Mouse (Mus musculus): Measurements from ENCODE around the gene Rhbdf2. TPM values are rescaled to one million over a fixed set of nuclear protein-coding genes. Genes with fewer than 3 reads are reported as not detected.
"Not testable (repeated sequence)": the region's sequence is repeated elsewhere in the genome, so short reads cannot be mapped to it uniquely, and the experiment has no call there.

Gene Rhbdf2
- polyA plus RNA-seq, 1 experiment from 2014 or later = 15.6 TPM

GRCm38 (mm10) chr11:116611883-116612282 is 14.9 kb downstream of the Rhbdf2 start:
- in situ Hi-C loops (cut with MboI; ENCODE audit: low pct_unique_long_range_greater_than_20kb) = no loop called here
- no peak for TF ChIP-seq CTCF (IDR thresholded peaks at IDR 0.05)
- H3K27me3 ChIP-seq = no peaks in the 10 kb centered on the region
- DNase-seq (ENCODE audit: low read depth, low spot score) (no peak), ATAC-seq (no peak)
- ChIA-PET POLR2A (no interaction called here), CTCF (no interaction called here)

GRCm38 (mm10) chr11:116611168-116611567 is 15.7 kb downstream of the Rhbdf2 start:
- CTCF ChIA-PET; POLR2A ChIA-PET; in situ Hi-C loops (cut with MboI; ENCODE audit: low pct_unique_long_range_greater_than_20kb); DNase-seq (ENCODE audit: low read depth, low spot score); ATAC-seq; H3K27me3 ChIP-seq: not testable (repeated sequence)

GRCm38 (mm10) chr11:116609965-116610630 is 16.7 kb downstream of the Rhbdf2 start:
- CTCF ChIA-PET = interaction anchor here (1.0 to 1.4 kb wide), 3 partner anchors 9 to 18 kb away, joined by 3 to 5 read pairs (median 4); no protein-coding TSS in a partner anchor
- no peak for TF ChIP-seq CTCF (IDR thresholded peaks at IDR 0.05)
- no peak for DNase-seq (ENCODE audit: low read depth, low spot score)
- ATAC-seq = no peak
- POLR2A ChIA-PET = no interaction called here
- in situ Hi-C loops (cut with MboI; ENCODE audit: low pct_unique_long_range_greater_than_20kb) = no loop called here
- H3K27me3 ChIP-seq = no peaks in the 10 kb centered on the region

DNA sequence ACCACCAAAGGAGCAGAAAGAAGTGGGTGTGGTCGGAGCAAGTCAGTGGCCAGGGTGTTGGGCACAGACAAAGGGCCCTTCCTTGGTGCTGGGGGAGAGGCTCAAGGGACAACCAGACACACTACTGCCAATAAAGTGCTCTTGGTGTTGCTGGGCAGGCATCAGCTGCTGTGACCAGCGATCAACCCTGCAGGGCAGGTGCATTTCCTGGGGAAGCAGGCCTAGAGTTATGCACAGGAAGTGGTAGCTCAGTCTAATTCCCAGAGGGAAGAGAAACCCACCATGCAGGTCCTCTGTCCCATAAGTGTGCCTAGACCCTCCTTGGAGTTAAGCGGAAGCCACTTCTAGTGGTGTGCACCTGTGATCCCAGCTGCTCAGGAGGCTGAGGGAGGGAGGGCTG is 19.1 kb downstream of the Rhbdf2 start:
- ChIA-PET CTCF (interaction anchor here (0.8 kb wide), 1 partner anchor 15 kb away, joined by 3 read pairs; no protein-coding TSS in a partner anchor), POLR2A (no interaction called here)
- H3K27me3 ChIP-seq = no peaks in the 10 kb centered on the region
- DNase-seq (ENCODE audit: low read depth, low spot score) = no peak
- in situ Hi-C loops (cut with MboI; ENCODE audit: low pct_unique_long_range_greater_than_20kb) = no loop called here
- no peak for ATAC-seq
- TF ChIP-seq CTCF (IDR thresholded peaks at IDR 0.05) = no peak

GRCm38 (mm10) chr11:116604097-116604496 is 22.7 kb downstream of the Rhbdf2 start:
- CTCF ChIA-PET = interaction anchor here (0.9 to 3.6 kb wide), 6 partner anchors 10 to 24 kb away, joined by 3 to 29 read pairs (median 8); partner anchors contain the start of gene Rhbdf2
- H3K27me3 ChIP-seq = no peaks in the 10 kb centered on the region
- no peak for TF ChIP-seq CTCF (IDR thresholded peaks at IDR 0.05)
- POLR2A ChIA-PET = interaction anchor here (1.0 kb wide), 1 partner anchor 10 kb away, joined by 3 read pairs; no protein-coding TSS in a partner anchor
- in situ Hi-C loops (cut with MboI; ENCODE audit: low pct_unique_long_range_greater_than_20kb) = no loop called here
- DNase-seq (ENCODE audit: low read depth, low spot score) (no peak), ATAC-seq (no peak)

DNA sequence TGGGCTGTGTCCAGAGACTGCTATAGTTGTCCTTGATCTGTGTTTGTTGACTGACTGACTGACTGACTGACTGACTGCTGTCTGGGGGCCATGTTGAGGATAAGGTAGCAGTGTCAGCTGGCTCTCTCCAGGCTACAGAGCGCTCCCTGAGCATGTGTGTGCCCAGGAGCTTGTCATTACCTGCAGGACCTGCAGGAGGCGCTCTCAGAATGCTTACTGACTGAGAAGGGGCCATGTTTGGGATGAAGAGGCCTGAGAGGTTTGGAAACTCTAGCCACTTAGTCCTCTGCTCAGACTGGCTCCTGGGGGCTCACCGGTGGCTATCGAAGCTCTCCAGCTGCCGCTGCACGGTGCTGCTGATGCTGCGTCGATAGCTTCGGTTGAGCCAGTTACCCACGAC is 23.5 kb downstream of the Rhbdf2 start:
- in situ Hi-C loops (cut with MboI; ENCODE audit: low pct_unique_long_range_greater_than_20kb) = no loop called here
- DNase-seq (ENCODE audit: low read depth, low spot score) = no peak
- POLR2A ChIA-PET = interaction anchor here (1.0 kb wide), 1 partner anchor 11 kb away, joined by 3 read pairs; no protein-coding TSS in a partner anchor
- CTCF ChIA-PET = interaction anchor here (0.7 to 3.6 kb wide), 7 partner anchors 9 to 41 kb away, joined by 3 to 29 read pairs (median 5); partner anchors contain the start of gene Rhbdf2
- no peak for TF ChIP-seq CTCF (IDR thresholded peaks at IDR 0.05)
- ATAC-seq = no peak
- no peaks in the 10 kb centered on the region for H3K27me3 ChIP-seq

- ATAC-seq = no peak
- CTCF ChIA-PET = interaction anchor here (3.0 to 3.6 kb wide), 2 partner anchors 23 to 26 kb away, joined by 12 to 29 read pairs; partner anchors contain the start of gene Rhbdf2
- TF ChIP-seq CTCF (IDR thresholded peaks at IDR 0.05) = no peak
- POLR2A ChIA-PET = interaction anchor here (0.9 kb wide), 1 partner anchor 25 kb away, joined by 3 read pairs; the partner anchor contains the start of gene Rhbdf2
- in situ Hi-C loops (cut with MboI; ENCODE audit: low pct_unique_long_range_greater_than_20kb) = no loop called here
- no peak for DNase-seq (ENCODE audit: low read depth, low spot score)
- H3K27me3 ChIP-seq = no peaks in the 10 kb centered on the region
These were observed 24.8 kb downstream of the Rhbdf2 start for GRCm38 (mm10) chr11:116602043-116602442.

DNA sequence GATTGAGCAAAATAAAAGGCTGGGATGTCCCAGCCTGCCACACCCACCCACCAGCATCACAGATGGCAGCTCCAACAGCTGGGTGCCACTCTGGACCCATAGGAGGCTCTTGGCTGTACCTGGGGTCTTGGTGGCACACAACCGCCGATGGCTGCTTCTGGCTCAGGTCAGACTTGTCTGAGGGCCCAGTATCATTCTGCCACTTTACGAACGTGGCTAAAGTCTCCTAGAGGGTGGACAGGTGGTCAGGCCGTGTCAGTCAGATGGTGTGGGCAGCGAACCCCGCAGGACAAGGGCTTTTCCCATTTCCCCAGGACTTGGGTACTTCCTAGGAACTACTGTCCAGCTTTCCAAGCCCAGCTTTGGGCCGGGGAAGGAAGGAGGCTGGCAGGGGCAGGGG is 25.7 kb downstream of the Rhbdf2 start:
- H3K27me3 ChIP-seq = no peaks in the 10 kb centered on the region
- in situ Hi-C loops (cut with MboI; ENCODE audit: low pct_unique_long_range_greater_than_20kb) = no loop called here
- DNase-seq (ENCODE audit: low read depth, low spot score) (no peak), ATAC-seq (no peak)
- no peak for TF ChIP-seq CTCF (IDR thresholded peaks at IDR 0.05)
- ChIA-PET POLR2A (no interaction called here), CTCF (interaction anchor here (1.3 kb wide), 1 partner anchor 23 kb away, joined by 4 read pairs; no protein-coding TSS in a partner anchor)

GRCm38 (mm10) chr11:116599230-116599629 is 27.6 kb downstream of the Rhbdf2 start:
- CTCF ChIA-PET = interaction anchor here (2.0 kb wide), 1 partner anchor 13 kb away, joined by 5 read pairs; the partner anchor contains the start of gene Aanat
- H3K27me3 ChIP-seq = no peaks in the 10 kb centered on the region
- DNase-seq (ENCODE audit: low read depth, low spot score) (no peak), ATAC-seq (no peak)
- POLR2A ChIA-PET = no interaction called here
- in situ Hi-C loops (cut with MboI; ENCODE audit: low pct_unique_long_range_greater_than_20kb) = no loop called here
- no peak for TF ChIP-seq CTCF (IDR thresholded peaks at IDR 0.05)

GRCm38 (mm10) chr11:116598193-116598592 is 28.6 kb downstream of the Rhbdf2 start:
- CTCF ChIA-PET = interaction anchor here (1.1 to 2.0 kb wide), 2 partner anchors 12 to 44 kb away, joined by 3 to 5 read pairs; partner anchors contain the start of gene Aanat
- POLR2A ChIA-PET = no interaction called here
- H3K27me3 ChIP-seq = no peaks in the 10 kb centered on the region
- ATAC-seq = no peak
- in situ Hi-C loops (cut with MboI; ENCODE audit: low pct_unique_long_range_greater_than_20kb) = no loop called here
- DNase-seq (ENCODE audit: low read depth, low spot score) = no peak
- no peak for TF ChIP-seq CTCF (IDR thresholded peaks at IDR 0.05)

DNA sequence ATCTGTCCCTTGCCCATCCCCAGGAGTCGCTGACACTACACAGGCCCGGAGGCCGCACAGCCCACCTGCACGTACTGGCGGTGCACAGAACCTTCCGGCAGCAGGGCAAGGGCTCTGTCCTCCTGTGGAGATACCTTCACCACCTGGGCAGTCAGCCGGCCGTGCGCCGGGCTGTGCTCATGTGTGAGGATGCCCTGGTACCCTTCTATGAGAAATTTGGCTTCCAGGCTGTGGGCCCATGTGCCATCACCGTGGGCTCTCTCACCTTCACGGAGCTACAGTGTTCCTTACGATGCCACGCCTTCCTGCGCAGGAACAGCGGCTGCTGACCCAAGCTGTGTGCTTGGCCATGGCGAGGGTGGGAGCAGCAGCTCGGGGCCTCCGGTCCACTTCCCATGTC is 30.1 kb downstream of the Rhbdf2 start:
- in situ Hi-C loops (cut with MboI; ENCODE audit: low pct_unique_long_range_greater_than_20kb) = no loop called here
- POLR2A ChIA-PET = no interaction called here
- CTCF ChIA-PET = interaction anchor here (1.1 to 1.3 kb wide), 2 partner anchors 13 to 43 kb away, joined by 3 read pairs; no protein-coding TSS in a partner anchor
- ATAC-seq (no peak), DNase-seq (ENCODE audit: low read depth, low spot score) (no peak)
- no peak for TF ChIP-seq CTCF (IDR thresholded peaks at IDR 0.05)
- H3K27me3 ChIP-seq = no peaks in the 10 kb centered on the region

Measured in Patski (cell line).